Mouse (Mus musculus) heart, adult 18-20 months (tissue): ENCODE results near the gene Nell2. TPM values are rescaled to one million over a fixed set of nuclear protein-coding genes. Genes with fewer than 3 reads are reported as not detected.
"Not testable (repeated sequence)": the region's sequence is repeated elsewhere in the genome, so short reads cannot be mapped to it uniquely, and the experiment has no call there.

ENCODE experiments used
- DNase-seq, 2 experiments: peaks; one replicate each; pipeline ENCODE4 v3.0.0; 2021 to 2022; ENCODE audit warnings: mixed read lengths in 1 of 2
- total RNA-seq, 2 experiments: library from RNA; stranded (reverse); gene quantifications; 2 replicates each; pipeline ENCODE4 v1.2.3; 2021

Gene Nell2
- total RNA-seq, 2 experiments from 2014 or later: not detected

DNA sequence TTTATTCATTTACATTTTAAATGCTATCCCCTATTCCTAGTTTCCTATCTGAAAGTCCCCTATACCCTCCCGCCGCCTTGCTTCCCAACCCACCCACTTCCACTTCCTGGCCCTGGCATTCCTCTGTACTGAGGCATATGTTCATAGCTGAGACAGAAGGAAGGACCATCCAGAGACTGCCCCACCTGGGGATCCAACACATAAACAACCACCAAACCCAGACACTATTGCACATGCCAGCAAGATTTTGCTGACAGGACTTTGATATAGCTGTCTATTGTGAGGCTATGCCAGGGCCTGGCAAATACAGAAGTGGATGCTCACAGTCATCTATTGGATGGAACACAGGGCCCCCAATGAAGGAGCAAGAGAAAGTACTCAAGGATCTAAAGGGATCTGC, 291.3 kb downstream of the Nell2 start:
- DNase-seq: not testable (repeated sequence)

DNA sequence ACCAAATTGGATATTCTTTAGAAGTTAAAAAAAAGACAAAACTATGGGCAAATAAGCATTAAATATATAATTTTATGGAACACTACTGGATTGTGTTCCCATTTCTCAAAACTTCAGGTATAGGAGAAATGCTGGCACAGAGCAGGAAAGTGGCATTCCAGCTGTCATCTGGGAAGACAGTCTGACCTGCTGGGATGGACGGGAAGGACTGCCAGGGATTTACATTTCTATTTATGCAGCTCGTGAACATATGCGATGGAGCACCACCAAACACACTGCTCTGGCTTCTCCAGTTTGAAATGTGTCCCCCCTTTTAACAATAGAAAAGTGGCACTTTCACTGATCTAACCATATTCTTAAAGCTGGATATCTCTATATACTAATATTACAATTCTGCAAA, 291.9 kb downstream of the Nell2 start:
- no peak for DNase-seq

DNA sequence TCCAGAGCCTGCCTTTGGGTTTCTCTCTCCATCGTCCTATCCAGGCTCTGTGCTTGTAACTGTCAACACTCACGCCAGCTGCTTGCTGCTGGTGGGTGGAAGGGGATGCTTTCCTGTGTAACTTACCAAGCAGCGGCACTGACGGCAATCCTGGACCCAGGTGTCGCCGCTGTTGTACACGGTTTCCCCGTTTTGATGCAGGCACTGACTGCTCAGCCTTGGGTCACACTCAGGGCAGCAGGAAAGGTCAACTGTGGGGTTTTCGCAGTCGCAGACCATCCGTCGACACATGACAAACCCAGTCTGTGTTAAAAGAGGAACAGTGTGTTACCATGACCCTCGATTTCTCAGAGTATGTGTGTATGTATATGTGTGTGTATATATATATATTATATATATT, 297.2 kb downstream of the Nell2 start:
- no peak for DNase-seq

DNA sequence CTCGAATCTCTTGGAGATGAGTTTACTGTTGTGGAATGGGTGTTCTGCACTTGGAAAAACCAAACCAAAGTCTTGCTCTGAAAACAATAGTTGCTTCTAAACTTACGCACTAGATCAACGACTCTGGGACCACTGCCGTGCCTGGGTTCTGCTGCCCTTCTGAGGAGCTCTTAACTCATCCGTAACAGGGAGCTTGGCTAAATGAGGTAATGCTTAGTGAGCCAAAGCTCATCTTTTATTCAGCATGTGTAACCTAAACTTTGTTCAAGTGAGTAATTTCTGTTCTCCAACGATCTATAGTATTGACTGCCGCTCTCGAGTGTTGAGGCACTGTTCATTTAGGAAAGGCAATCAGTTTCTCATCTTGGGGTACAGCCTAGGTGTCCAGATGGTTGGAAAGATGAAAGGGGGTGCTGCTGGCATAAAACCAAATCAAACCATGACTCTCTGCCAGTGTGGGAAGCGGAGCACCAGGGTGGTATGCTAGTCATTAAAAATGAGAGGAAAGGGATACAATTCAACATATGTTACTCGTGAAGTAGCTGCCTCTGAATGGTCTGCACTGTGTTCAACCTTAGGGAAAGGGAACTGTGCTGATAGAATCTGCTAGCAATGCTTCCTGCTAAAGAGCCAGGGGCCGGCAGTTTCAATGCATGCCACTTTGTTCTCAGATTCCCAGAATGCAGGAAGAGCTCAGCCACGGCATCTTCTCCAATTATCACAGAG, 311.6 kb downstream of the Nell2 start:
- DNase-seq: no peak

DNA sequence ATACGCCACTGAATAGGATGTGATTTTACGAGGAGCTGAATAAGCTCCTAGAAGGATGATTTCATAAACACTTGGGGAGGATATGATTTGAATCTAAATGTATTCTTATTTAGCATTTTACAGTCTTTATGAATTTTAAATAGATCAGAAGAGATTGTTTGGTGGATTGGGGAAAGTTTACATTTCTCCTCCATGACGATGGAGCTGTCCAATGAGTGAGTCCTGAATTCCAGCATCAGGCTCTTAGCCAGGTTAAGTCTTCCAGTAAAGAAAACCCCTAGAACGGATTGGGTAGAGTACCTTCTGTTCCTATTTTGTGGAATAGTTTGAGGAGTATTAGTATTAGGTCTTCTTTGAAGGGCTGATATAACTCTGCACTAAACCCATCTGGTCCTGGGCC, 317.8 kb downstream of the Nell2 start:
- no peak for DNase-seq

DNA sequence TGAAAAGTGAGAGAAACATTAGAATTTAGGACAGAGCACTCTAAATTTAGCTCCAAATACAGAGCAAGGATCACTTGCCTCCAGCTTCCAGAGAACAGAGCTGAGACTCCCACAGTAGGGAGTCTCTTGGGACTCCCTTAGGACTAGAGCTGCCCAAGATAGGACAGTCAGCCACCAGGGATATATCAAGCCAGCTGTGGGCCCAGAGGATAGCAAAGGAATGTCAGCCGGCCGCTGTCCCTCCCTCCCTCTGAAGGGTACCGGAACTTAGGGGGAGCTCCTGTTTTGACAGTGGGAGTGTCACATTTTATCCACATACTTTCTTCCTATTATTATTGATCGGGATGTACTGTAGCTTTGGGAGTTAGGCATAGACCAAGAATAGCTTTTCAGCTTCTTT, 319.2 kb downstream of the Nell2 start:
- peak in 1 of 2 experiments; percentile 49 for DNase-seq

DNA sequence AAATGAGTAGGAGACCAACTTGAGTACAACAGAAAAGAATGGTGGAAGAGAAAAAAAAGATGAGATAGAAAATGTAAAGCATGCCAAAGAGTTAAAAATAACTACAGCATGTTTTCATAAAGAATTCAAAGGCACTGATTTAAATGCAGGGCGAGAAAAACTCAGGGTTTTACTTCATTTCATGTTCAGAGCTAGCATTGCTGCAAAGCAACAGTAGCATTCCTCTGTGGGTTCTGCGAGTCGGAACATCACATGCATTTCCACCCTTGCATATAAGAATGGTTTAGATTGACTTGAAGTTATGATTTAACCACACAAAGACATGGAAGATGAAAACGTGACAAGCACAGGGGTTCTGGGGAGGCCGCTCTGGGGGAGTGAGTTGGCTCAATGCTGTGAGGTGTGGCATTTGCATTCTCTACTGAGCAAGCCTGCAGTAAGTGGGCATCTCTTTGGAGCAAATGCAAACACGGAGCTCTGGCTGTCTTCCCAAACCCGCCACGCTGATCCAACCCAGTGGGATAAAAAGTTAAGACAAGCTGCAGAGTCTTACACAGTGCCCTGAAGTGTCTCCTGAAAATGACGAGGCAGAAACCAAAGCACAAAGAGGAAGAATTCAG, 334.6 kb downstream of the Nell2 start:
- no peak for DNase-seq

DNA sequence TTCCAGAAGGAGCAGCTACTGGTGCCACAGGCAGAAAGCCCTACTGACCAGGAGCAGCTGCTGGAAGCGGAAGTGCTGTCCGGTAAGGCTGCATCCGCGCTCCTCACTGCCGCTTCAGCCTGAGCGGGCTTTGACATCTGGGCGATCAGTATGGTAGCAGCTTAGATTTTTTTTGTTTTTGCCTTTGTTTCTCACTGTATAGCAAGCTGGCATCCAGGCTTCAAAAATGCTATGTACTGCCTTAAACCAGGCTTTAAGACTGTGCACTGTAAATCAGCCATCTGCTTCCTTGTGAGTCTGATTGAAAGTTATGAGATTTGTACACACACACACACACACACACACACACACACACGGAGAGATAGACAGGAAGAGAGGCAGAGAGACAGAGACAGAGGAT, 335.4 kb downstream of the Nell2 start:
- no peak for DNase-seq

DNA sequence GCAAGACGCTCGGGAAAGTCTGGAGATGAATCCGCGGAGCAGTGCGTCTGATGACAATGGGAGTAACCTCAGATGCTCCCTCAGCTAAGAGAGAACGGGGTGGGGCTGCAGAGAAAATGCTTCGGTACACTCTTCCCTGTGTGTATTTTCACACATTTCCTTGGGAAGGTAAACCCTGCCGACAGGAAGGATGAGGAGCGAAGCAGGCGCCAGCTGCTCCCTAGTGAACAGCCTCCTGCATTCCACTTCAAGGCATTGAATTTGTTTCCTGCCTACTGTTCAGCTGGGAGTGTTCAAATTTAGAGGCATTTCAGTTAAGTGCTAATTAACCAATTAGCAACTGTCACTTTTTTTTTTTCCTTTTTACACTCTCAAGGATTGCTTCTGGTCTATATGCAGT, 342.1 kb downstream of the Nell2 start:
- no peak for DNase-seq

DNA sequence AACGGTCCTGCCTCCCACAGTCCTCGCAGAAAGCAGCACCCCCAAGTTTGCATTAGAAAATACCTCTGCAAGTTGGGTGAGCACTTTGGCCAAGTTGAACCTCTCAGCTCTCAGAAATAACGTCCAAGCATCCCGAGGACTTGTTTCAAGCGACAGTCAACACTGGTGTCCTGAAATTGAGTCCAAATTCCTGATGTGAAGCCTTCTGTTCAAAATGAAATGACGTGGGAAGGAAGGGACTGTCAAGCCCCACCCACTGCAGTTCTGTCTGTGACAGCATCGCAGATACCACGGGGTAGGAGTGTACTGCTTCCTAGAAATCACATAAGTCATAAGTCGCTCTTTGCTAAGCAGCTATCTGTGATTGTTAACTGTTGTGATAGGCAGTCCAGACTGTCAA, 342.9 kb downstream of the Nell2 start:
- no peak for DNase-seq

DNA sequence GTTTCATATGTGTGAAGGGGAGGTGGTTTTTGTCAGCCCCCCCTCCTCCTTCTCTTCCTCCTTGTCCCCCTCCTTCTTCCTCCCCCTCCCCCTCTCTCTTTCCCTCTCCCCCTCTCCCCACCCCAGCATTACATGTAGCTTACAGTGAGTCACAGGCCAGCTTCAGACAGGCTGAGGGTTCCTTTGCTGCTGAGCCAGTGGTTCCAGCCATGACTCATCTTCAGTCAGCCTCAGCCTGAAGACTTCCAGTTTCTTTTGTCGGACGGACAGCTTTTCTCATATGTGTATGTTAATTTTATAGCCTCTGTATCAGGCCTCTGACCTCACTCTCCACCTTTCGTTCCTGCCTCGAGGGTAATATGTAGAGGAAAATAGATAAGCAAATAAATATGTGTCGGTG, 344.9 kb downstream of the Nell2 start:
- no peak for DNase-seq

DNA sequence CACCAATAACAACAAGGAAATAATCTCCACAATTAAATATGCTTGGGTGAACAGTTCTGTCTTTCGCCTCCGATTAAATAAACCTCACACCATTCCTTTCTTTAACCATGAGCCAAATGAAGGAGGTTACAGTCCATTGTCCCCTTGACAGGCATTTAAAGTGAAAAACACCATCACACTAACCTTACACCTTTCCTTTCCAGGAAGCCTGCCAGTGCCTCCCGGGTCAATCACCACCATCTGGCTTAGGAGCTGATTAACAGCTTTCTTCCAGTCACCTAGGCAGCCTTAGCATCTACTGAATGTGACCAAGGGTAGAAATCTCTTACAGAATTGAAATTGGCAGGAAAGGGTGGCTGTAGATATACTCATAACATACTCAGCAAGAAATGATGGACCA, 371.5 kb downstream of the Nell2 start:
- no peak for DNase-seq

DNA sequence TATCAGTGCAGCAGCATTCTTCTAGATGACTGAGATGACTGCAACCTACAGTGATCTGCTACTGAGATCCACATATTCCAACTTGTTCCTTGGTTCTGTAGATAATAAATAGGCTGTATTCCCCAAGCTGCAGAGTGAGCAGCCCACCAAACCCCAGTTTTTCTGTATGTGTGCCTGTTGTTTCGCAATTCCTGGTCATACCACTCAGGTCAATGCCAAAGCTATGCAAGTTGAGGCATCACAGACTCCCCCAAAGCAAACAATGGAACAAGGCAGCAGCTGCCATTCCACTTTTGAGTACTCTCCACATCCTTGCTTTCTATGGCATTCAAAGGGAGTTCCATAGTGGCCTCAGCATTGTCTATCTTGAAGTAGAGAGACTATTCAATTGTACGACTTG, 383.2 kb downstream of the Nell2 start:
- no peak for DNase-seq

DNA sequence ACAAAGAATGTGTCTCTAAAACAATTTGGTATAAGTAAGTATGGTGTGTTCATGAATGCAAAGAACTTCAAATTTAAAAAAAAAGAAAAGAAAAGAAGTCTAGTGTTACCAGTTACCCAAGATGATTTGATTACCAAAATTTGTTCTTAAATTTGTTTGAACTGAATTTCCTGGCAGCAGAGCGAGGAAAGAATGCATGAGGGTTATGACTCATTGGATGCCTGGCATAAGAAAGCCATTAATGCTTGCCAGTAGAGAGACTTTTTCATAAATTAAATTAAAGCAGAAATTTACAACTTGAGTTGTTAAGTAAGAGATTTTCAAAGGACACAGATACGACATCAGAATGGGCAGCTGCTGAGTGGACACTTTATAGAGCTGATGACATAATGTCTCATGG, 384.2 kb downstream of the Nell2 start:
- no peak for DNase-seq

DNA sequence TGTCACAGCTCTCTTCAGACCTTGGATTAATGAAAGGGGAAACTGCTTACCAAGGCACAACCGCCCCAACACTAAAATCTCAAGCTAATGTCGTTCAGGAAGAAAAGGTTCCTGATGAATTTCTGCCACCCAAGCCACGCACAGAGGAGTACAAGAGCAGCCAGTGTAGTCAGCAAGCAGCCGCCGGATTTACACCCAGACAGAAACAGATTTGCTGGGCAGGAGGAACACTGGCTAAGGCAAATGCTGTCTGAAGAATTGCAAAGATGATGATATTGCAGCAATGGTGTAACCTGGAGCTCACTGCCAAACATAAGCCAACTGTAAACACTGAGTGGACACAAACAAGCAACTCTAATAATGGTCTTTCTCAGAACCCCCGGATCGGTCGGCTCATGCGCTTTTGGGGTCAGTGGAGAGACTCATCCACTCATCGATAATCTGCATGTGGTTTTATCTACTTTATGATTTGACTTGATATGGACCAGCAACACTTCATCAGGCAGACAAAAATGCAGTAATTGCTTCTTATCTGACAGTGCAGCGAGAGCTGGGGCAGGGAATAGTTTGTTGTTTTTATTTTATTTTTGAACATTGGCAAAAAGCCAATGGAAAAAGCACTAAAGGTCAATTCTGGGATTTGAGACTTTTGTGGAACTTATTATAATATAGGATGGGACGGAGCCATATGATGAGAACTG, 389.5 kb downstream of the Nell2 start:
- no peak for DNase-seq

DNA sequence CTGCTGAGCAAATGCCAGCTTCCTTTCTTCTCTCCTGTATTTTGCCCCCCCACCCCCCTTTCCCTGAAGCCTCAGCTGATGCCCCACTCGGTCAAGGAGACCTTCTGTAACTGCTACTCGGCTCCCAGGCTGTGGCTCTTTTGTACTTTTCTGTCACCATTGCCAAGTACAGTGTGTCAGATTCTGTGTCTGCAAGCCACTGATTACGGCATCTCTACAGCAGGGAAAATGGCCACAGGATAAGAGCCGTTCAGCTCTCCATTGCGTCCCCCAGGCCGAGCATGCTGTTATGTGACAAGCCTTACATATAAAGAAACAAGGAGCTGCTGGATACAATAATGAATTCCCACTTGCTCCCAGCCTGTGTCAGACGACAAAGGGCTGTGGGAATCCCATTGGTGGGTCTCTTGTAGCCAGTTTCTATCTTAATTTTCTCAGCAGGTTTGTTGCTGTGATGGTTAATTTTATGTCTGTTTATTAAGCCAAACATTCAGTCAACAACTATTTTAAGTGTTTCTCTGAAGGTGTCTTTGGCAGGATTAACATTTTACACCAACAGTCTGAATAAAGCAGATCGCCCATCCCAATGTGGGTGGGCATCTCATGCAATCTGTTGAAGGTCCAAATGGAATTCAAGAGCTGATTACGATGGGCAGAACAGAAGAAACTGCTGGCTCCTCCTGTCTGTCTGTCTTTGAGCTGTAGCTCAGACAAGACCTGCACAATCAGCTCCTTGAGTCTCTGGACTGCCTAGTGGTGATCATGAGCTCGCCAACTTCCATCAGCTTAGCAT, 391.1 kb downstream of the Nell2 start:
- no peak for DNase-seq

DNA sequence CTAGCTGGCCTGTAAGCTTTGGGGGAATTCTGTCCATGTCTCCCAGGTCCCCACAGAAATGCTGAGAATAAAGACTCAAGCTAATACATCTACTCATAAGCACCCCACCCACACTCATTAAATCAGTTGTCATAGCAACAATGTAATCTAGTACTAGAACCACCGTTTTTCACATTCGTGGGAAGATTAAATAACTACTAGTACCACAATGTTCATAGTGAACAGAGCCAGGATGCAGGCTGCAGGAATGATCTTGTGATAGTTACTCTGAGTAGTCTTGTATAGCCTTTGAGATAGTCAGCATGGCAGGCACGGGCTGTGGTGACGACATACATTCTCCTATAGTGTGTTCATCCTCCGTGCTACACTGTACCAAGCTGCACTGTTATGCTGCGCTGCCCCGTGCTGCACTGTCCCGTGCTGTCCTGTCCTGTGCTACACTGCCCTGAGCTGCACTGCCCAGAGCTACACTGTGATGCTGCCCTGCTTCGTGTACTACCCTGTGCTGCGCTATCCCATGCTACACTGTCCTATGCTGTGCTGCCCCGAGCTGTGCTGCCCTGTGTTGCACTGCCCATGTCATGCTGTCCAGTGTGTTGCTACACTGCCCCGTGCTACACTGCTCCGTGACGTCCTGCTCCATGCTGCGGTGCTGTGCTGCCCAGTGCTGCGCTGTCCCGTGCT, 392.3 kb downstream of the Nell2 start:
- no peak for DNase-seq

DNA sequence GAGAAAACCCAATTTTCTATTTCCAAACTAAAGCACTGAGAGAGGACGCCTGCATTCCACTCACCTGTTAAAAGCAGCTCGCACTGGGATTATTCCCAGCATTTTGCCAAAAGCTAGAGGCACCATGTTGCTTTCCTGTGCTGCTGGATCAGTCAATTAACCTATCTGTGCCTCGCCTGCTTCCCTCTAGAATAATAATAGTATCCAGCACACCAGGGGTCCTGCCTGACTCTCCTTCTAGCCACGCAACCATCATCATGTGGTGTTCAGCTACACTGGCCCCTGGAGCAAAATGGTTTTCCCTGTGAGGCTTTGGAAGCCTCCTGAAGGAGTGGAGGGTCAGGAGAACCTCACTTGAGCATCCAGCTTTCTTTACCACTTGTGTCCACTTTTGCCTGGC, 397.0 kb downstream of the Nell2 start:
- DNase-seq: no peak

DNA sequence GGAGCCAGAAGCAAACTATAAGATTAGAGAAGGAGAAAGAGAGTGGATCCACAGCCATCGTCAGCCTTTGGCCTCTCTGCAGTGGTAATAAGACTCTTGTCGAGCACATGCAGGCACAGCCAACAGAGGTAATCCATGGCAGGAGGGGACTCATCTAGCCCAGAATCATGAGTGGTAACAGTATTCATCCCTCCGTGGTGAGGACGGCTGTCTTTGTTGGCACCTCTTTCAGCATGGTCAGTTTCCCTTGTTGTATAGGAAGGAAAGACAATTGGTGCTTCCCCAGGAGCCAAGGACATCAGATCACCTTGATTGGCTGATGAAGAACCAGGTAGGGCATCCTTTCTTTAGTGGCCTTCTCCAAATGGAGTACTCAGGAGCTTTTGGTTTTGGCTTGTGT, 419.7 kb downstream of the Nell2 start:
- no peak for DNase-seq

DNA sequence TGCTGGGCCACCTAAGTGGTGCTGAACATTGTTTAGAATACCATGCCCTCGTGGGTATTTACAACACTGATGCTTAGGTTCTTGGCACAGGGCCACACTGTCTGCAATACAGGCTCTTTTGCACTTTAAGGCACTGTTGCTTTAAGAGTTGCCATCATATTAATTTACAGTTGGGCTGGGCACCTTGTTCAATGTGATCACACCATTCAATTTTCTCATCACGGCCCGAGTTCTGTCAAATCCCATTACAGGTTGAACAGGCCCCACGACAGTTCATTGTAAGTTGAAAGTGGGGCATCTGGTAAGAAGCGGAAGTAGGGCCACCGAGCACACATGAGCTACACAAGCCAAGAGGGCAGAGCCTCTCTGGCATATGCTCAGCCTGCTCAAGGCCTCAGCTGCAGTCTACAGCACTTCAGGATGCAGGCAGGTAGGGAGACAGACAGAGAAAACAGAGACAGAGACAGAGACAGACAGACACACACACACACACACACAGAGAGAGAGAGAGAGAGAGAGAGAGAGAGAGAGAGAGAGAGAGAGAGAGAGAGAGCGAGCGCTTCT, 421.0 kb downstream of the Nell2 start:
- no peak for DNase-seq

DNA sequence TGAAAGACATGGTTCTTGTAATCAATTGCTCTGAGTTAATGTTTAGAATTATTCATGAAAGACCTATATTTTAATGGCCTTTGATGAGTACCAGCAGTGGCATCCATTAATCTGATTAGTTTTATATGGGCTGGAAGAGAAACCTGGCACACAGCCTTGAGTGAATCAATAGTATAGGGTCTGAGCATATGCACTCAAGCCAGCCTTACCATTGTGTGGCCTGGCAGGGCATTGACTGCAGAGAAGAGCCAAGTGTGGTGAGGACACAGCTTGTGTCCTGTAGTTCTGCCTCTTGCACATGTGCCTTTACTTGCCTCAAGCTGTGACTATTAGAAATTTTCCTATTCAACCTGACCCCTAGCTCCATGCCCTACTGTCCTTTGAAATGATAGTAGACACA, 426.8 kb downstream of the Nell2 start:
- no peak for DNase-seq

DNA sequence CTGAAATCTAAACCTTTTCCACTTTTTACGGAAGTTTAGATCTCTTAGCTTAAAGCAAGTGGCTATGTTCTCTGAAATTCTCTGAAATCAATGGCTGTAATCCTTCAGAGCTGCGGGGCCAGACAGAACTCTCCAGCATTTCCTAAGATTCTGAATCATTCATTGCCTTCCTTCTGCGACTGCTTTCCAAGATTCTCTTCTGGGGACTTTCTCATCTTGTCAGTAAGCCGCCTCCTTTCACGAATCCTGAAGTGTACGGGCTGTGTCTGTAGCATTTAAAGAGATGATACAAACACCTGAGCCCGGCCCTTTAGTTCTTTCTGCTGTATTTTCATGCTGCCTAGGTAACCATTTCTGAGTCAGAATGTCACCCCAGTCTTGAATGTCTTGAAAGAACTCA, 428.2 kb downstream of the Nell2 start:
- no peak for DNase-seq
